Mouse (Mus musculus): ENCODE measurements around the gene Nfkbiz.
A peak's percentile ranks its signal among the peaks of the same experiment; 100 is the strongest.

Gene Nfkbiz

DNA sequence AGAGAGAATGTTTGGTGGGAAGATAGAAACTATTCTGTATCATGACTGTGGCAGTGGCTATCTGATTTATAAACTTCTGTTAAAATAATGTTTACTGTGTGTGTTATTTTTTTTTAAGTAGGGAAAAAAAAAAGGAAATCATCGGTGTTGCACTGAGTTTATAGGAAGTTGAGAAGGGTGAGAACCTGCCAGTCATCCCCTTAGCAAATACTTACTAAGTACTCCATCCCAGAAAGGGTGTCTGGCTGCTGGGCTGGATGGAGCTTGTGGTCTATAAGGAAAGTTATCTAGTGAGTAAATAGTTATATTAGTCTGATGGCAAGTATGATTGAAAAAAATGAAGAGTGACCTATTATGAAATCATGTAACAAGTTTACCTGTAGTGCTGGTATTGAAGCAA, 37.1 kb downstream of the Nfkbiz start:
- no peak for DNase-seq (ENCODE audit: low spot score in 2 of 2)

DNA sequence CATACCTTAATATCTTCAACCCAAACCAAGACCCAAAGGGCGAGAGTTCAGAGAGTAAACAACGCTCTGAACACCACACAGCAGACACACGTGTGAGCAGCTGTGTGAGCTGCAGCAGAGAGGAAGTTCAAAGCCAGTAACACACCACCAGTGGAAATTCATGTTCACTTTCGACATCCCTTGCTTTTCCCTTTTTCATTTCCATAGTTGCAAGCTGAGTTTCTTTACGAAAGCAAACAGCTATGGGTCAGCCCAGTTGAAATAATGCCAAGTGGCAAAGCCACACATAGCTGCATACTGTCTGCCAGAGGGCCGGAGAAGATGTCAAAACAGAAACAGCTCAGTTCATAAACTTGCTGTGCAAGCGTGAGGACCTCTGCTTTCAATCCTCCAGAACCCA, 39.9 kb downstream of the Nfkbiz start:
- peak; percentile 10 to 22 for DNase-seq (ENCODE audit: low spot score in 2 of 2)

DNA sequence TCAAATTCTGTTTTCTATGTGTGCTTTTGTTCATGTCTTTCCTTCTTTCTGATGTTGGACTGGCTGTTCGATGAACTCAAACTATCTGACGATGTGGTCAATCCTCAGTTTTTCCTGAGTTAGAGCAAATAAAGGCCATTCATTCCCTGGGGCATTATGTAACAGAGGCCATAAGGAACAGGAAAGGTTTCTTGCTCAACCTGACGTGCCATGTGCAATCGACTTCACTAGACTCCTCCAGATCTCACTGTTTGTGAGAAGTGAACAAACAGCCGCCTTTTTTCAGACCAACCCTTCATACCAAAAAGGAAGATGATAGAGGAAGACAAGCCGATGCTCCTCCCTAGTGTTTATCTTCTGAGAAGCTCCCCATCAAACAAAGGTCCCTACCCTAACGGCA, 48.4 kb downstream of the Nfkbiz start:
- no peak for DNase-seq (ENCODE audit: low spot score in 2 of 2)

DNA sequence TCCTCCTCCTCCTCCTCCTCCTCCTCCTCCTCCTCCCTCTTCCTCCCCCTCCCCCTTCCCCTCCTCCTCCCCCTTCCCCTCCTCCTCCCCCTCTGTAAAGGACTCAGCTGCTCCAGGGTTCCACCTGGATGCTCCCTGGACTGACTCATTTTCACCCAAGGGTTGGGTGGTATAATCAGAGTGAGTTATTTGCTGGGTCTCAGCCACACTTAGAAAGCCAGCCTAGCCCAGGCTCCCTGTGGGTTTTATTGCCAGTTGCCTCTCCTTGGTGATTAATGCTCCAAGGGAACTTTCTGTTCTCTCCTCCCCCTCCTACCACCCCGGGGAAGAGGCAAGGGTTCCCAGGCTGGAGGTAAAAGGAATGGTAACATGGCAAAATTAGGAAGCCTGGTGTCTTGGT, 49.4 kb downstream of the Nfkbiz start:
- no peak for DNase-seq (ENCODE audit: low spot score in 2 of 2)

DNA sequence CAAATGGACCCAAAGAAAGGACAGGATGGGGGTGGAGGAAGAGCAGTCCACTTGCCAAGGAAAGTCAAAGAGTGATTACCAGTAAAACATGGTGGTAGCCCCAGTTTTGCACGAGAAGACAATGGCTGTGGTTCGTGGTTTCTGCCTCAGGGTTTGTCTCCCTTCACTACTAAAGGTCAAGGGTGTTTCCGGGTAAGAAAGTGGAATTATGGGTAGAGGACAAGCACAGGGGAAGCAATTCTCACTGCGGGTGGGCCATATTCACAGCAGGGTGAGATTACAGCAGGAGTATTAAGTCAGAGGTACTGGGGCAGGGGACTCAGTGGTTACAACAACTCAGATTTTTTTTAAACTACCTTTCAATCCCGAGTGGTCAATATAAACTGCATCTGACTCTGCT, 50.0 kb downstream of the Nfkbiz start:
- peak; percentile 16 to 34 for DNase-seq (ENCODE audit: low spot score in 2 of 2)

DNA sequence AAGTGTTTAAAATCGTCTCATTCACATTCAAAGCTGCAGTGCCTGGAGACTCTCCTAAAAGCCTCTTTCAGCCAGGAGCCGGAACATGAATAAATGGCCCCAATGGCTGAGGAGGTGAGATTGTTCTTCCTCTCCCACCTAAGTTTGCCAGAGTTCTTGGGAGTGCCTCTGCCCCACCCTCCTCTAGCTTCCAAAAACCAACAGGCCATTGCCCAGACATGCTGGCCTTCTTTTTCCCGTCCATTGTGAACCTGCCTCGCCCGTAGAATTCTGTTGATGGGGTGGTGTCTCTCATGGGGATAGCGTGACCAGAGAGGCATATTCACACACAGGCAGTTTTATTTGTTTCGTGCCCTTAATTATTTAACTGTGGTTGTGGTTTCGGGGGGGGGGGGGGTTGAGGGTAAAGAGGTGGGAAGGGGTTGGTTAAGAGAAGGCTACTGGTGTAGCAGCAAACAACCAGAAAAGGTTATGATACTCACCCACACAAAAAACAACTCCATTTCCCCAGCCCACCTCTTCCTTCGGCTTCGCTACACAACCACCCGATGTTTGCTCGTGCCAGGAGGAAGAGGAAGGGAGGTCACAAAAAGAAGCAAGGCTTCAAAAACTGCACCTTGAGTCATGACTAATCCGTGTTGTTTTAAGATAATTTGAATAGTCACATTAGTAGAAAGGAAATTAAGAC, 51.2 kb downstream of the Nfkbiz start:
- DNase-seq (ENCODE audit: low spot score in 2 of 2): peak; percentile 10 to 36

DNA sequence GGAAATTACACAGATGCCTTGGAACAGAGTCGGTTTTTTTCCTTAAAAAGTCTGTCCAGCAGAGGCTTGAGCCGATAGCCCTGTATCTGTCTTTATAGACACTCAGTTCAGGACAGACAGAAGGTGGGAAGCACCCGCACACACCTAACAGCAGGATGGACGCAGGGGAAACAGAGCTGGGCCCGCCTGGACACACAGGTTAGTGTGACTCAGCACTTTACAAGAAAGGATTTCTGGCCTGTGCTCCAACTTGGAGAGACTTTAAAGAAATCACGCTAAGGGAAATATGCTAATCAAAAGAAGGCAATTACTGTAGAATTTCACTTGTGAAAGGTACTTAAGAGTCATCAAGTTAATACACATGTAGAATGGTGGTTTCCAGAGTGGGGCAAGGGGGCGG, 54.3 kb downstream of the Nfkbiz start:
- DNase-seq (ENCODE audit: low spot score in 2 of 2): no peak

DNA sequence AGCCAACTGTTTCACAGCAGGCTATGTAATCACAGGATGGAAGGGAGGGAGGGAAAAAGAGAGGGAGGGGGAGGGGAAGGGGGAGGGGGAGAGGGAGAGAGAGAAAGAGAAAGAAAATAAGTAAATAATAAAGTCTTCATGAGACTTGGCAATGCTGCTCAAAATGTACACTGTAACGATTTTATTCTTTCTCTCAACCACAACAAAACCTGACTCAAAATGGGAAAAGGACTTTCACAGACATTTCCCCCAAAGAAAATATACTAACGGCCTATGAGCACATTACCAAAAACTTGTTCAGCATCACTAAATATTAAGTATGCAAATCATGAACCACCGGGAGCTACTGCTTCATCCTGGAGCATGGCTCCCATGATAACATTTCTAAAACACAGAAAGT, 54.8 kb downstream of the Nfkbiz start:
- DNase-seq (ENCODE audit: low spot score in 2 of 2): no peak

DNA sequence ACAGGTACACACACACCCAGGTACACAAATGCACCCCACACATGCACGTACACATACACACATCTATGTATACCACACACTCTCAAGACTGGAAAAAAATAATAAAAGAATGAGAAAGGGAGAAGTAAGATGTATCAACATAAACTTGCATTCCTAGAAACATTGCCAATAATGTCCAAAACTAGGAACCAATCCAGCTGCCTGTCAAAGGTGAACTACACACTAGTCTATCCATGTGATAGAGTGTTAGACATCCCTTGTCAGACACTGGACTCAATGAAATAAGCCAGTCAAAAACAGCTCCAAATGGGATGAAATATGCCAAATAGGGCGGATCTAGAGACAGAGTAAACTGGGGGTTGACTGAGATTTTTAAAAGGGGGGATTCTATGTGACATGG, 55.8 kb downstream of the Nfkbiz start:
- no peak for DNase-seq (ENCODE audit: low spot score in 2 of 2)

DNA sequence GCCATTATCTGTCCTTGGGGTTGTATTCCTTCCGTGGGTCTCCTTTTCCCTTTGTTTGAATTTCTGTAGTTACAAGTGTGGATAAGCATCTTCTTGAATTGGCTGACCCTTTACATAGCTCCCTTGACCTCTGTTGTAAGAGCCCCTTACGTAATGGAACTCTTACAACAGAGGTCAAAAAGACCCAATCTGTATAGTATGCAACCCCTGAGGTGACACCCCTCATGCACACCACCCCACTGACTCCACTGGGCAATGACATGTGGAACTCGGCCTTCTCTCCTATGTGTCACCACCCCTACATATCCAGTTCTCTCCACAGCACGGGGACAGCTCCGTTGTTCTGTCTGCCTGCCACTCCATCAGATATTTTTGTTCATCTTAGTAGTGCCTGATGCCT, 56.9 kb downstream of the Nfkbiz start:
- no peak for DNase-seq (ENCODE audit: low spot score in 2 of 2)

DNA sequence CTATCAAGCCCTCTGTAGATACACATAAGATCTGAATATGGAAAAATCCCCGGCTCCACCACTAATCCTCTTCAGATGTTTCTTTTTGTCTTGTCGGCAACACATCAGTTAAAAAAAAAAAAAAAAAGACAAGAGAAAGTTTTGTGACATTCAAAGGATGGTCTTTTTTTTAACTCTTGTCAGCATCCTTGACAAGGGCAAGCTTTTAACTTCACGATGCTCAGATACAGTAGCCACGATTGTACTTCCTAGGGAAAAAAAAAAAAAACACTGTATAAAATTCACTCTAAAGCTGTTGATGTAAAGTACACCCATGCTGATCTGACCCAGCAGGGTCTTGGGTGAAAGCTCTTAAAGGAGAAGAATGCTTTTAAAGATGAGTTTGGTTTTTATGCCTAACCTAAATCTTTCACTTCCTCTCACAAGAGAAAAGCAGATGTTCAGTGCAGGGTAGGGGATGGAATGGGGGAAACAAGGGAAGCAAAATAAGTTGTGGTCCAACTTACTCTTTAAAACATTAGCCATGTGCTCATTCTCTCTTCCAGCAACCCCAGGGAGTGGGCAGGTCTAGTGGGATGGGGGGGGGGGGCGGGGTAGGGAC, 57.6 kb downstream of the Nfkbiz start:
- DNase-seq (ENCODE audit: low spot score in 2 of 2): peak; percentile 19 to 28

DNA sequence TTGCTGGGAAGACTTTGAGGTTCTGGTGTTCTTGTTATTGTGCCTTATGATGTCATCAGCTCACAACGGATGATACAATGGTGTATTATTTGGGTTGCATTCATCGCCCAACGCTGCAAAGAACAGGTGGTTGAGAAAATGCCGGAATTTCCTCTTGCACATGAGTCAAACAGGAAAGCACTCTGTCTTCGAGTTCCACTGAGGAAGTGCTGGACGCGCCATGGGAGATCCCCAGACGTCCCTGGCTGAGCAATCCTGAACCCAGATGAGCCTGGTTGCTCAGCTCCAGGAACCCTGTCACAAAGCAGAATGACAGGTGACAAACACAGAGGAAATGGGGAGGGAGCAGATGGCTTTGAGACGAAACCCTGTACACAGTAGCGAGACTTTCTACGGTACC, 62.4 kb downstream of the Nfkbiz start:
- DNase-seq (ENCODE audit: low spot score in 2 of 2): no peak

DNA sequence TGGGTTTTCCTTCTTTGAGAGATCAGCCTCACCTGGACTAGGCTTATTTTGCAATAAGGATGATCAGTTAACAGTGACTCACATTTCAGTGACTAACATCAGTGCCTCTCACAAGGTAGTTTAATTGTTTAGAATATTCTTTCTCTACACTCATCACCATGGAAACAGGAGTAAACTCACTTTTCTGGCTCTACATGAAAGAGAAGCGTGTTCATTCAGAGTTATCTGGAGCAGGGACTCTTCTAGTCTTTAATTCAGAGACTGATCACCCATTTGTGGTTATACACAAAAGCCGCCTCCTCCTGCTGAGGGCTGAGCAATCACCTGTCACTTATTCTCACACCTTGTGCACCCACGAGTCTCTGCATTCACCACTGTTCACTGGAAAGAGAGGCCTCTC, 68.5 kb downstream of the Nfkbiz start:
- DNase-seq (ENCODE audit: low spot score in 2 of 2): no peak

Measured in spleen, postnatal 36 days (tissue).